Mouse (Mus musculus) left cerebral cortex, adult 18-20 months (tissue): ENCODE measurements at regions not wholly inside any gene's neighbourhood (a gene's known extent, or its start where the extent isn't known, plus 50 kb on each side); places are given as distances from the start of the nearest gene placed in this dataset.
A peak's percentile ranks its signal among the peaks of the same experiment; 100 is the strongest.

Source experiments
- DNase-seq, 2 experiments: peaks; one replicate each; pipeline ENCODE4 v3.0.0; 2021 to 2022; ENCODE audit warnings: low spot score in 2 of 2, mixed read lengths in 1 of 2

- no peak for DNase-seq
Observed at GRCm38 (mm10) chr8:34496751-34497150, 385.2 kb upstream of the Gm10131 start.

GRCm38 (mm10) chr8:34495974-34496373, 384.4 kb upstream of the Gm10131 start:
- DNase-seq, result no peak

GRCm38 (mm10) chr8:34488746-34489400, 377.3 kb upstream of the Gm10131 start:
- DNase-seq, result no peak

- DNase-seq, result no peak
Observed at GRCm38 (mm10) chr8:34486433-34487096, 375.0 kb upstream of the Gm10131 start.

- DNase-seq, result no peak
Observed at GRCm38 (mm10) chr8:34485905-34486304, 374.4 kb upstream of the Gm10131 start.

- no peak for DNase-seq
Observed at GRCm38 (mm10) chr8:34485346-34485745, 373.8 kb upstream of the Gm10131 start.

- DNase-seq, result peak; percentile 52 to 76
Observed at GRCm38 (mm10) chr8:34484551-34485335, 373.2 kb upstream of the Gm10131 start.

GRCm38 (mm10) chr8:34483212-34483611, 371.7 kb upstream of the Gm10131 start:
- no peak for DNase-seq

GRCm38 (mm10) chr8:34482676-34483075, 371.1 kb upstream of the Gm10131 start:
- DNase-seq, result no peak

- DNase-seq, result peak; percentile 62
Observed at GRCm38 (mm10) chr8:34480496-34480895, 369.0 kb upstream of the Gm10131 start.

- no peak for DNase-seq
Observed at GRCm38 (mm10) chr8:34478891-34479290, 367.4 kb upstream of the Gm10131 start.

- no peak for DNase-seq
Observed at GRCm38 (mm10) chr8:34478465-34478864, 366.9 kb upstream of the Gm10131 start.

GRCm38 (mm10) chr8:34476146-34476820, 364.7 kb upstream of the Gm10131 start:
- DNase-seq, result no peak

- no peak for DNase-seq
Observed at GRCm38 (mm10) chr8:34474593-34474992, 363.1 kb upstream of the Gm10131 start.

GRCm38 (mm10) chr8:34473769-34474168, 362.2 kb upstream of the Gm10131 start:
- no peak for DNase-seq

GRCm38 (mm10) chr8:34473301-34473700, 361.8 kb upstream of the Gm10131 start:
- DNase-seq, result no peak

GRCm38 (mm10) chr8:34472846-34473245, 361.3 kb upstream of the Gm10131 start:
- DNase-seq, result no peak

- no peak for DNase-seq
Observed at GRCm38 (mm10) chr8:34472434-34472833, 360.9 kb upstream of the Gm10131 start.

GRCm38 (mm10) chr8:34469091-34469490, 357.6 kb upstream of the Gm10131 start:
- no peak for DNase-seq

- DNase-seq, result no peak
Observed at GRCm38 (mm10) chr8:34466786-34467364, 355.3 kb upstream of the Gm10131 start.

- no peak for DNase-seq
Observed at GRCm38 (mm10) chr8:34465398-34465797, 353.9 kb upstream of the Gm10131 start.
